Mouse (Mus musculus): ENCODE results near the gene Rnf103. TPM values are rescaled to one million over a fixed set of nuclear protein-coding genes. Genes with fewer than 3 reads are reported as not detected.
A peak's percentile ranks its signal among the peaks of the same experiment; 100 is the strongest.

The Rnf103 gene
- polyA plus RNA-seq, 1 experiment from 2014 or later: 22.1 TPM

DNA sequence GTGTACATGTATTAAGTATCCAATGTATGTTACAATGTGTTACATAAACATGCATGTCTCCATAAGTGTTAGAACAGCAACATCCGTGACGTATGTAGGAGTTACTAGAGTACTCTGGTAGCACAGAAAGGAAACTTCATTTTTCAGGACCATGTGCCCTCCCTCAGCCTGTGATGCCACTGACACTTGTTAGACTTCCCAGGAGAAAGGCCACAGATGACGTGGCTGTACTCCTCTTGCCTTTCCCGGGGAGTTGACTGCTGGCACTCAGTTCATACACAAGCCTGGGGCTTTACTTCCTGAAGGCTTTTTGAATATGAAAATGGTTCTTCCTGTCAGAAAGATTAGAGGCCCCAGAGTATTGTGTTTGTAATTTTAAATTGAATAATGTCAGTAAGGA lies 10.4 kb downstream of the Rnf103 start:
- no peaks in the 10 kb centered on the region for H3K9me3 ChIP-seq (ENCODE audit: control insufficient read depth, low read length)
- no peak overlapping the region for H3K27ac ChIP-seq (ENCODE audit: low read length)
- 87% methylated on average over 4 of the region's 4 CpGs for WGBS
- H3K36me3 ChIP-seq (ENCODE audit: control insufficient read depth, insufficient read depth): peaks cover 19% of the 10 kb centered on the region
- H3K4me1 ChIP-seq (replicated peaks; ENCODE audit: control insufficient read depth, insufficient read depth, low read length): 0 out of 2 replicates have a peak, but pooled peaks cover 2% of the 10 kb centered on the region
- H3K9ac ChIP-seq (replicated peaks; ENCODE audit: low read depth, low read length): no peak overlapping the region
- ATAC-seq: no peak
- no peak overlapping the region for H3K4me3 ChIP-seq (replicated peaks; ENCODE audit: low read length)
- no peaks in the 10 kb centered on the region for H3K27me3 ChIP-seq (replicated peaks; ENCODE audit: control insufficient read depth, insufficient read depth, low read length)
- no peak overlapping the region for H3K4me2 ChIP-seq (ENCODE audit: low read length)

DNA sequence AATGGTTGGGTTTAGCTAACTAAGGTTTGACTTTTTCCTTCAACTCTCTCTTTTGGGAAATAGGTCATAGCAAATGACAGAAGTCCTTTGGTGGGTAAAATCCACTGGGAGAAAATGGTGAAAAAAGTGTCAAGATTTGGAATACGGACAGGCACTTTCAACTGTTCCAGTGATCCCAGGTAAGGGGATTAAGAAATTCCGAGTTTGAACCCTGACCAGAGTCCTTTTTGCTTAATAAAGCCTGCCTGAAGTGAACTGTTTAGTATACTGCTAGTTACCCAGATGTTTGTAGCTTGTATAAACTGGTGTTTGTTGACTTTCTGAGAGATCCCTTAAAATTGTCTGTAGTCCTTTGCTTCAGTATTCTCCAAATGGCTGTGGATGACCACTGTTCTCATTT lies 12.0 kb downstream of the Rnf103 start:
- 89% methylated on average over 2 of the region's 2 CpGs for WGBS
- H3K27ac ChIP-seq (ENCODE audit: low read length): no peak overlapping the region
- 0 out of 2 replicates have a peak, but pooled peaks cover 2% of the 10 kb centered on the region for H3K4me1 ChIP-seq (replicated peaks; ENCODE audit: control insufficient read depth, insufficient read depth, low read length)
- H3K4me2 ChIP-seq (ENCODE audit: low read length): no peak overlapping the region
- no peaks in the 10 kb centered on the region for H3K9me3 ChIP-seq (ENCODE audit: control insufficient read depth, low read length)
- H3K27me3 ChIP-seq (replicated peaks; ENCODE audit: control insufficient read depth, insufficient read depth, low read length): no peaks in the 10 kb centered on the region
- H3K9ac ChIP-seq (replicated peaks; ENCODE audit: low read depth, low read length): no peak overlapping the region
- H3K4me3 ChIP-seq (replicated peaks; ENCODE audit: low read length): no peak overlapping the region
- no peak for ATAC-seq
- peaks cover 24% of the 10 kb centered on the region for H3K36me3 ChIP-seq (ENCODE audit: control insufficient read depth, insufficient read depth)

DNA sequence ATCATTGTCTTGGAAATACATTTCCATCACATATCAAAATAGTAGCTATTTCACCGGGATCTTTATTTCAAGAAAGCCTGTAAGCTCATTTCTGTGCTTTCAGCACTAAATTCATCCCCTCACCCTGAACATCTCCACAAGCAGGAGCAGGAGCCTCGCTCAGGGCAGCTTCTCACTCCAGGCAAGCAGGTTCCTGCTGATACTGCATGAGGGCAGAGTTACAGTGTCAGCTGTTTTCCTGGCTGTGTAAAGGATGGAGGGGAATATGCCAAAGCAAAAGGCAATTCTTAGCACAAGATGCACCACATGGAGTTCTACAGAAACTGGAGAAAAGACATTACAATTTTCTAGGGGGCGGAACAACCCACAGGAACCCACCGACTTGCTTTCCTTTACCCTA lies 25.8 kb downstream of the Rnf103 start:
- no peaks in the 10 kb centered on the region for H3K4me1 ChIP-seq (replicated peaks; ENCODE audit: control insufficient read depth, insufficient read depth, low read length)
- H3K4me3 ChIP-seq (replicated peaks; ENCODE audit: low read length): no peak overlapping the region
- WGBS: 88% methylated on average over 4 of the region's 4 CpGs
- no peaks in the 10 kb centered on the region for H3K27me3 ChIP-seq (replicated peaks; ENCODE audit: control insufficient read depth, insufficient read depth, low read length)
- H3K9ac ChIP-seq (replicated peaks; ENCODE audit: low read depth, low read length): no peak overlapping the region
- H3K4me2 ChIP-seq (ENCODE audit: low read length): no peak overlapping the region
- no peak overlapping the region for H3K27ac ChIP-seq (ENCODE audit: low read length)
- no peaks in the 10 kb centered on the region for H3K36me3 ChIP-seq (ENCODE audit: control insufficient read depth, insufficient read depth)
- no peaks in the 10 kb centered on the region for H3K9me3 ChIP-seq (ENCODE audit: control insufficient read depth, low read length)
- ATAC-seq: no peak

DNA sequence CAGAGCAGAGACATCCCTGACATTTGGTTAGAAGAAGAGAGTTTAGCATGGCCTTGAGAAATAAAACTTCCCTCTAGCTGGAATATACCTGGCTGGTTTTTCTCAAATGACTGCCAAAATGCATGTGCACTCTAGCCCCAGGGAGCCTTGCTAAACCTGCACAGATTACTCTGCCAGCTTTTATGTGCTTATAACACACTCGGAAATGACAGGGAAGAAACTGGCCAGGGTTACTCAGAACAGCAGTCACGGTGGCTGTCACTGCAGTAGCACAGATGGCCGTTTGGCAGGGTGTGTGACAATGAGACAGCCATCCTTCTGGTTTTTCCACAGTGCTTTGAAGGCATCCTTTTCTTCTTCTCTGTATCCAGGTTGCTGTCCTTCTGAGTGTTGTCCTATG lies 31.9 kb downstream of the Rnf103 start:
- 35% methylated on average over 3 of the region's 3 CpGs for WGBS
- peak overlapping the region; percentile 43; the same call in 1 of the 2 replicates for H3K27ac ChIP-seq (ENCODE audit: low read length)
- peak; percentile 87 for ATAC-seq
- H3K27me3 ChIP-seq (replicated peaks; ENCODE audit: control insufficient read depth, insufficient read depth, low read length): no peaks in the 10 kb centered on the region
- H3K36me3 ChIP-seq (ENCODE audit: control insufficient read depth, insufficient read depth): no peaks in the 10 kb centered on the region
- no peak overlapping the region for H3K4me2 ChIP-seq (ENCODE audit: low read length)
- no peak overlapping the region for H3K9ac ChIP-seq (replicated peaks; ENCODE audit: low read depth, low read length)
- peaks cover 3% of the 10 kb centered on the region; the same call in 1 of the 2 replicates for H3K4me1 ChIP-seq (replicated peaks; ENCODE audit: control insufficient read depth, insufficient read depth, low read length)
- no peaks in the 10 kb centered on the region for H3K9me3 ChIP-seq (ENCODE audit: control insufficient read depth, low read length)
- H3K4me3 ChIP-seq (replicated peaks; ENCODE audit: low read length): no peak overlapping the region

DNA sequence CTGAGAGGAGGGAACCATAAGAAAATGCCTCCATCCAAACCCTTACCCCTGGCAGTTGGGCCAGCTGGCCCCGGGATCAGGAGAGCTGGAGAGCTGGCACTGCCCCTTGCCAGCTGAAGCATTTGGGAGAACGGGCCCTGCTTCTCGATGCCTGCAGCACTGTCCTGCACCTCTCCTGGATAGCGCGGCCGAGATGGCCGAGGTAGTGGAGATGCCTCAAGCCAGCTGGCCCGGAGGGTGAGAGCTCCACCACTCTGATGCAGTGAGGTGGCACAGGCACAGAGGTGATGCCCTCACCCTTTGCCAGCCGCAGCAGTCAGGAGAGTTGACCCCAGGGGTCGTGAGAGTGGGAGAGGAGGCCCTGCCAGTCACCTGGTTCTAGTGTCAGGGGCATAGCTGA lies 33.4 kb downstream of the Rnf103 start:
- H3K4me2 ChIP-seq (ENCODE audit: low read length): no peak overlapping the region
- H3K27ac ChIP-seq (ENCODE audit: low read length): no peak overlapping the region
- H3K9me3 ChIP-seq (ENCODE audit: control insufficient read depth, low read length): no peaks in the 10 kb centered on the region
- no peaks in the 10 kb centered on the region for H3K36me3 ChIP-seq (ENCODE audit: control insufficient read depth, insufficient read depth)
- WGBS: 89% methylated on average over 10 of the region's 10 CpGs
- no peaks in the 10 kb centered on the region for H3K27me3 ChIP-seq (replicated peaks; ENCODE audit: control insufficient read depth, insufficient read depth, low read length)
- H3K9ac ChIP-seq (replicated peaks; ENCODE audit: low read depth, low read length): no peak overlapping the region
- no peak for ATAC-seq
- H3K4me3 ChIP-seq (replicated peaks; ENCODE audit: low read length): no peak overlapping the region
- H3K4me1 ChIP-seq (replicated peaks; ENCODE audit: control insufficient read depth, insufficient read depth, low read length): peaks cover 3% of the 10 kb centered on the region; the same call in 1 of the 2 replicates

DNA sequence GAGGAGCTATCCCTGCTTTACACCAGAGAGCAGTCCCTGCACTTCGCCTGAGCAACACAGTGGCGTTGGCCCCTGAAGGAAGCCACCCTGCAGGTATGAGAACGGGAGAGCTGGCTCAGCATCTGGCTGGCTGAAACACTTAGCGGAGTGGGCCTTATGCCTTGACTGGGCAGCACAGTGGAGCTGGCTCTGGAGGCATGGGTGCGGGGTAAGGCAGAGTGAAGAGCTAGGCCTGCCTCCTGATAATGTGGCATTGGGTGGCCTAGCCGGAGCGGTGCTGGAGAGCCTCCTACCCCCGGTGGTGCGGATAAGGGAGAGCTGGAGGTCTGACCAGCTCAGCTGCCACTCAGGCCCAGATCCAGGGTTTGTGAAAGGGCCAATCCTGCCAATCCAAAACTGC lies 34.1 kb downstream of the Rnf103 start:
- H3K36me3 ChIP-seq (ENCODE audit: control insufficient read depth, insufficient read depth): no peaks in the 10 kb centered on the region
- no peak overlapping the region for H3K4me3 ChIP-seq (replicated peaks; ENCODE audit: low read length)
- no peaks in the 10 kb centered on the region for H3K27me3 ChIP-seq (replicated peaks; ENCODE audit: control insufficient read depth, insufficient read depth, low read length)
- peaks cover 3% of the 10 kb centered on the region; the same call in 1 of the 2 replicates for H3K4me1 ChIP-seq (replicated peaks; ENCODE audit: control insufficient read depth, insufficient read depth, low read length)
- no peak overlapping the region for H3K9ac ChIP-seq (replicated peaks; ENCODE audit: low read depth, low read length)
- no peak for ATAC-seq
- no peak overlapping the region for H3K4me2 ChIP-seq (ENCODE audit: low read length)
- no peak overlapping the region for H3K27ac ChIP-seq (ENCODE audit: low read length)
- 89% methylated on average over 8 of the region's 9 CpGs for WGBS
- no peaks in the 10 kb centered on the region for H3K9me3 ChIP-seq (ENCODE audit: control insufficient read depth, low read length)

DNA sequence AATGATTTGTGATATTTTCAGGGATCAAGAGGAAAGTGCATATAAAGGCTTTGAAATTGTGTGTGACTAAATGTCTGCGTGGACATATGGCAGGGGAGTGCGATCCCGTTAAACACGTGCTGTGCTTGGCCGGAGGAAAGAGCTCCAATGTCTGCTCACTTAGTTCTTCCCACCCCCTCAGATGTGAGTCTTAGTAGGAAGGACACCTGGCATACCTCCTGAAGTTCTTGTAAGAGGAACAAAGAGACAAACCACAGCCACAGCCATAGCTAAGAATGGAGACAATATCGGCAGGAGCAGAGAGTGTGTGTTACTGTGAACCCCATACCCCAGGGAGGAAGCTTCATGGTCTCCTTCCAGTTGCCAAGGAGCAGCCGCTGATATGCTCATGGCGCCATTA lies 36.5 kb downstream of the Rnf103 start:
- no peak overlapping the region for H3K4me2 ChIP-seq (ENCODE audit: low read length)
- H3K27ac ChIP-seq (ENCODE audit: low read length): no peak overlapping the region
- H3K9me3 ChIP-seq (ENCODE audit: control insufficient read depth, low read length): no peaks in the 10 kb centered on the region
- no peak overlapping the region for H3K4me3 ChIP-seq (replicated peaks; ENCODE audit: low read length)
- H3K9ac ChIP-seq (replicated peaks; ENCODE audit: low read depth, low read length): no peak overlapping the region
- H3K4me1 ChIP-seq (replicated peaks; ENCODE audit: control insufficient read depth, insufficient read depth, low read length): peaks cover 3% of the 10 kb centered on the region; the same call in 1 of the 2 replicates
- H3K27me3 ChIP-seq (replicated peaks; ENCODE audit: control insufficient read depth, insufficient read depth, low read length): no peaks in the 10 kb centered on the region
- ATAC-seq: no peak
- H3K36me3 ChIP-seq (ENCODE audit: control insufficient read depth, insufficient read depth): no peaks in the 10 kb centered on the region
- 80% methylated on average over 8 of the region's 8 CpGs for WGBS

DNA sequence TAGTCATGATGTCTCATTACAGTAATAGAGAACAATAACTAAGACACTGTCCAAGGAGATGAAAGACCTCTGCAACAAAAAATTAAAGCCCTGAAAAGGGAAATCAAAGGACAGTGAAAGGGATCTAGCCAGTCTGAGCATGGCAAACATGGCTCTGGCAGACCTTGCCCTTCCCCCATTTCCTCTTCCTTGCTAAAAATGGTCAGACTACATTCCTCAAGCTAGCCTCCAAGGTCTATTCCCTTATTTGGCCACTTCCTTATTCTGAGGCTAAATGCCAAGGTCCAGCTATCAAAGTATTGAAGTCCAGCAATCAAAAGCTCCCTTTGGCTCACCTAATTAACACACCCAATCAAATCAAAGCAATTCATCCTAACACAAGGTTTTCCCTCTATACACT lies 43.6 kb downstream of the Rnf103 start:
- no peak overlapping the region for H3K9ac ChIP-seq (replicated peaks; ENCODE audit: low read depth, low read length)
- H3K9me3 ChIP-seq (ENCODE audit: control insufficient read depth, low read length): no peaks in the 10 kb centered on the region
- no peaks in the 10 kb centered on the region for H3K27me3 ChIP-seq (replicated peaks; ENCODE audit: control insufficient read depth, insufficient read depth, low read length)
- H3K4me3 ChIP-seq (replicated peaks; ENCODE audit: low read length): no peak overlapping the region
- no peaks in the 10 kb centered on the region for H3K4me1 ChIP-seq (replicated peaks; ENCODE audit: control insufficient read depth, insufficient read depth, low read length)
- no peaks in the 10 kb centered on the region for H3K36me3 ChIP-seq (ENCODE audit: control insufficient read depth, insufficient read depth)
- H3K4me2 ChIP-seq (ENCODE audit: low read length): no peak overlapping the region
- no peak overlapping the region for H3K27ac ChIP-seq (ENCODE audit: low read length)
- no peak for ATAC-seq

DNA sequence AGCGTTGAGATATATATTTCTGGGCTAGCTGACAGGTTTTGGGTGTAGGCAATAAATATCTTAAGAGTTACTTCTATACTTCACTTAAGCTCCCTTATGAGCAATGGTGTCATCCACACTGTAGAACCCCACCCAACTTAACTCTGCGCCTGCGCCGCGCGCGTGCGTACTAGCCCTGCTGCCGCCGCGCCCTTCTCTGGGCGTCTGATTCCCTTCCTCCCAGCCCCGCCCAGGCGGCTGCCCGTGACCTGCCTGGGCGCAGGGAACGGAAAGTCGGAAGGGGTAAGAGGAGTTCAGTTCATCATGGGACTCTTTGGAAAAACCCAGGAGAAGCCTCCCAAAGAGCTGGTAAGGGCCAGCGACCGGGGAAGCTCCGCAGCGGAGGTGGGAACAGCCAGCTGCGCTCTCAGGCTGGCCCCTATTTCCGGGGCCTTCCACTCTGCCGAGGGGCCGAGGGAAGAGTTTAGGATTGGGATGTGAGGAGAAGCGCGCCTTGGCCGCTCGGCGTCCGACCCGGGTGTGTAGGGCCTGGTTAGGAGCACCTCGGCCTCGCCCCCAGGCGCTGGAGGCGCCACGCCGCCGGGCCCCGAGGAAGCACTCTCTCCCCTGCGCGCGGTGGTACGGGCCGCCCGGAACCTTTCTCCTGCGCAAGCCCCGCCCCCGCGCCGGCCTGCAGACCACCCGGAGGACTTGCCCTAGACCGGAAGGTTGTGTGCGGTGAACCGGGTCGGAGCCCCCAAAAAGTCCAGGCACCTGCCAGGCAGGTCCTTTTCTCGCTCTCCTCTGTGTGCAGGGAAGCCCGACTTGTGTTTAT lies 50.2 kb downstream of the Rnf103 start, which contains the start of gene Chmp3:
TSS of gene Chmp3 (plus strand) at position 112 of the 814 bp plus-strand sequence.
- peak within 1 kb of the TSS; percentile 94 for H3K4me3 ChIP-seq (replicated peaks; ENCODE audit: low read length)
- peak; percentile 99 for ATAC-seq
- H3K36me3 ChIP-seq (ENCODE audit: control insufficient read depth, insufficient read depth): peaks cover 3% of the 10 kb centered on the region; the same call in 1 of the 2 replicates
- H3K9ac ChIP-seq (replicated peaks; ENCODE audit: low read depth, low read length): peak within 1 kb of the TSS; percentile 94
- peak within 1 kb of the TSS; percentile 96 for H3K27ac ChIP-seq (ENCODE audit: low read length)
- no peaks in the 10 kb centered on the region for H3K27me3 ChIP-seq (replicated peaks; ENCODE audit: control insufficient read depth, insufficient read depth, low read length)
- WGBS: under 1% methylated on average over 59 of the region's 59 CpGs
- peaks cover 7% of the 10 kb centered on the region for H3K4me1 ChIP-seq (replicated peaks; ENCODE audit: control insufficient read depth, insufficient read depth, low read length)
- peak within 1 kb of the TSS; percentile 63 for H3K4me2 ChIP-seq (ENCODE audit: low read length)
- no peaks in the 10 kb centered on the region for H3K9me3 ChIP-seq (ENCODE audit: control insufficient read depth, low read length)
